Mouse (Mus musculus): ENCODE data around the gene Xndc1. TPM values are rescaled to one million over a fixed set of nuclear protein-coding genes. Genes with fewer than 3 reads are reported as not detected.
"Not testable (repeated sequence)": the region's sequence is repeated elsewhere in the genome, so short reads cannot be mapped to it uniquely, and the experiment has no call there.

Xndc1 gene
- 4.5 and 5.8 TPM in 2 replicates for polyA plus RNA-seq (2015; fragmentation: Nextera tagmentation; extraction: Ambion mirVana)

GRCm38 (mm10) chr7:102065046-102065891 is at the start of gene Xndc1, which contains the start of the genes Rnf121 and Xntrpc:
TSS of gene Xndc1 (plus strand) at chr7:102065511.
TSS of gene Rnf121 (minus strand) at chr7:102065469.
TSS of gene Xntrpc (plus strand) at chr7:102065713.
- under 1% methylated on average over 56 of the region's 56 CpGs for WGBS (ENCODE audit: insufficient replicate concordance)

GRCm38 (mm10) chr7:102016936-102017335 is 48.4 kb upstream of the Xndc1 start:
- peaks cover 63% of the 10 kb centered on the region for H3K36me3 ChIP-seq (replicated peaks; ENCODE audit: insufficient read depth, low read length)
- peaks cover 13% of the 10 kb centered on the region for H3K4me1 ChIP-seq (ENCODE audit: insufficient read depth)
- peak overlapping the region; percentile 31 for H3K4me3 ChIP-seq (ENCODE audit: low read depth, low read length)
- peak overlapping the region; percentile 28 for H3K9ac ChIP-seq (replicated peaks)
- DNase-seq (no peak), ATAC-seq (no peak)
- H3K4me2 ChIP-seq (ENCODE audit: low read depth, low read length), result peak overlapping the region; percentile 66
- TF ChIP-seq CTCF (IDR thresholded peaks at IDR 0.05; ENCODE audit: low read depth) (no peak), EP300 (IDR thresholded peaks at IDR 0.05; ENCODE audit: low read depth) (no peak)
- no peaks in the 10 kb centered on the region for H3K27me3 ChIP-seq (ENCODE audit: insufficient read depth, low read length)
- 83% methylated on average over 4 of the region's 4 CpGs for WGBS (ENCODE audit: insufficient replicate concordance)
- no peaks in the 10 kb centered on the region for H3K9me3 ChIP-seq (ENCODE audit: low read length)
- peak overlapping the region; percentile 68 for H3K27ac ChIP-seq (ENCODE audit: low read depth)

More at GRCm38 (mm10) chr7:102065046-102065891, at the start of gene Xndc1, which contains the start of the genes Rnf121 and Xntrpc:
- peak; percentile 94 for DNase-seq
- H3K27me3 ChIP-seq (ENCODE audit: insufficient read depth, low read length), result no peaks in the 10 kb centered on the region
- H3K9ac ChIP-seq (replicated peaks), result peak within 1 kb of the TSS; percentile 75
- H3K27ac ChIP-seq (ENCODE audit: low read depth), result peak within 1 kb of the TSS; percentile 53
- H3K9me3 ChIP-seq (ENCODE audit: low read length), result no peaks in the 10 kb centered on the region
- TF ChIP-seq EP300 (IDR thresholded peaks at IDR 0.05; ENCODE audit: low read depth), result peak; percentile 51; the same call in 1 of the 2 replicates
- no peak for TF ChIP-seq CTCF (IDR thresholded peaks at IDR 0.05; ENCODE audit: low read depth)
- ATAC-seq, result peak; percentile 99
- peaks cover 26% of the 10 kb centered on the region for H3K4me1 ChIP-seq (ENCODE audit: insufficient read depth)
- H3K4me3 ChIP-seq (ENCODE audit: low read depth, low read length), result peak within 1 kb of the TSS; percentile 85
- peak within 1 kb of the TSS; percentile 96 for H3K4me2 ChIP-seq (ENCODE audit: low read depth, low read length)
- H3K36me3 ChIP-seq (replicated peaks; ENCODE audit: insufficient read depth, low read length), result no peaks in the 10 kb centered on the region

GRCm38 (mm10) chr7:102017452-102017851 is 47.9 kb upstream of the Xndc1 start:
- Histone ChIP-seq H3K4me2 (ENCODE audit: low read depth, low read length) (peak overlapping the region; percentile 66), H3K27me3 (ENCODE audit: insufficient read depth, low read length) (no peaks in the 10 kb centered on the region), H3K9ac (replicated peaks) (peak overlapping the region; percentile 28), H3K36me3 (replicated peaks; ENCODE audit: insufficient read depth, low read length) (peaks cover 61% of the 10 kb centered on the region), H3K9me3 (ENCODE audit: low read length) (no peaks in the 10 kb centered on the region), H3K27ac (ENCODE audit: low read depth) (peak overlapping the region; percentile 68), H3K4me3 (ENCODE audit: low read depth, low read length) (peak overlapping the region; percentile 31), H3K4me1 (ENCODE audit: insufficient read depth) (peaks cover 13% of the 10 kb centered on the region)
- peak; percentile 45; the same call in 1 of the 2 replicates for ATAC-seq
- WGBS (ENCODE audit: insufficient replicate concordance), result 51% methylated on average over 5 of the region's 5 CpGs
- TF ChIP-seq CTCF (IDR thresholded peaks at IDR 0.05; ENCODE audit: low read depth) (no peak), EP300 (IDR thresholded peaks at IDR 0.05; ENCODE audit: low read depth) (no peak)
- no peak for DNase-seq

GRCm38 (mm10) chr7:102018034-102018433 is 47.3 kb upstream of the Xndc1 start:
- ATAC-seq, result 0 out of 2 replicates have a peak, but pooled peaks have one; percentile 14

GRCm38 (mm10) chr7:102018590-102018989 is 46.7 kb upstream of the Xndc1 start, which contains the start of gene Il18bp:
TSS of gene Il18bp (minus strand) at chr7:102018690.
- no peaks in the 10 kb centered on the region for H3K9me3 ChIP-seq (ENCODE audit: low read length)
- H3K9ac ChIP-seq (replicated peaks), result peak within 1 kb of the TSS; percentile 28
- H3K36me3 ChIP-seq (replicated peaks; ENCODE audit: insufficient read depth, low read length), result peaks cover 61% of the 10 kb centered on the region
- no peak for ATAC-seq
- WGBS (ENCODE audit: insufficient replicate concordance), result 80% methylated on average over 3 of the region's 3 CpGs
- no peaks in the 10 kb centered on the region for H3K27me3 ChIP-seq (ENCODE audit: insufficient read depth, low read length)
- H3K27ac ChIP-seq (ENCODE audit: low read depth), result peak within 1 kb of the TSS; percentile 68
- DNase-seq, result no peak
- TF ChIP-seq CTCF (IDR thresholded peaks at IDR 0.05; ENCODE audit: low read depth) (no peak), EP300 (IDR thresholded peaks at IDR 0.05; ENCODE audit: low read depth) (no peak)
- peak within 1 kb of the TSS; percentile 66 for H3K4me2 ChIP-seq (ENCODE audit: low read depth, low read length)
- peak within 1 kb of the TSS; percentile 31 for H3K4me3 ChIP-seq (ENCODE audit: low read depth, low read length)
- peaks cover 13% of the 10 kb centered on the region for H3K4me1 ChIP-seq (ENCODE audit: insufficient read depth)

More at GRCm38 (mm10) chr7:102018034-102018433, 47.3 kb upstream of the Xndc1 start:
- no peak for DNase-seq
- Histone ChIP-seq H3K27ac (ENCODE audit: low read depth) (peak overlapping the region; percentile 68), H3K4me1 (ENCODE audit: insufficient read depth) (peaks cover 13% of the 10 kb centered on the region), H3K4me2 (ENCODE audit: low read depth, low read length) (peak overlapping the region; percentile 66), H3K27me3 (ENCODE audit: insufficient read depth, low read length) (no peaks in the 10 kb centered on the region), H3K9ac (replicated peaks) (peak overlapping the region; percentile 28), H3K36me3 (replicated peaks; ENCODE audit: insufficient read depth, low read length) (peaks cover 61% of the 10 kb centered on the region), H3K9me3 (ENCODE audit: low read length) (no peaks in the 10 kb centered on the region), H3K4me3 (ENCODE audit: low read depth, low read length) (peak overlapping the region; percentile 31; the same call in 1 of the 2 replicates)
- WGBS (ENCODE audit: insufficient replicate concordance), result 59% methylated on average over 7 of the region's 7 CpGs
- TF ChIP-seq CTCF (IDR thresholded peaks at IDR 0.05; ENCODE audit: low read depth), result no peak
- TF ChIP-seq EP300 (IDR thresholded peaks at IDR 0.05; ENCODE audit: low read depth), result no peak

- 50% methylated on average over 3 of the region's 3 CpGs for WGBS (ENCODE audit: insufficient replicate concordance)
- DNase-seq, result no peak
- H3K36me3 ChIP-seq (replicated peaks; ENCODE audit: insufficient read depth, low read length), result peaks cover 57% of the 10 kb centered on the region
- no peak overlapping the region for H3K4me3 ChIP-seq (ENCODE audit: low read depth, low read length)
- H3K9ac ChIP-seq (replicated peaks), result no peak overlapping the region
- peak overlapping the region; percentile 68 for H3K27ac ChIP-seq (ENCODE audit: low read depth)
- H3K4me1 ChIP-seq (ENCODE audit: insufficient read depth), result peaks cover 13% of the 10 kb centered on the region
- H3K9me3 ChIP-seq (ENCODE audit: low read length), result no peaks in the 10 kb centered on the region
- ATAC-seq, result no peak; the same call in 1 of the 2 replicates
- H3K27me3 ChIP-seq (ENCODE audit: insufficient read depth, low read length), result no peaks in the 10 kb centered on the region
- no peak for TF ChIP-seq CTCF (IDR thresholded peaks at IDR 0.05; ENCODE audit: low read depth)
- TF ChIP-seq EP300 (IDR thresholded peaks at IDR 0.05; ENCODE audit: low read depth), result no peak
- H3K4me2 ChIP-seq (ENCODE audit: low read depth, low read length), result 0 out of 2 replicates have a peak overlapping the region, but pooled peaks have one; percentile 19
These were observed 45.9 kb upstream of the Xndc1 start for GRCm38 (mm10) chr7:102019362-102019761.

- DNase-seq, result not testable (repeated sequence)
These were observed 44.4 kb upstream of the Xndc1 start for GRCm38 (mm10) chr7:102020934-102021333.

More at GRCm38 (mm10) chr7:102020934-102021333, 44.4 kb upstream of the Xndc1 start:
- H3K9ac ChIP-seq (replicated peaks); H3K4me2 ChIP-seq (ENCODE audit: low read depth, low read length); H3K9me3 ChIP-seq (ENCODE audit: low read length); H3K27me3 ChIP-seq (ENCODE audit: insufficient read depth, low read length); ATAC-seq; H3K27ac ChIP-seq (ENCODE audit: low read depth); H3K4me3 ChIP-seq (ENCODE audit: low read depth, low read length): not testable (repeated sequence)
- 88% methylated on average over 2 of the region's 2 CpGs for WGBS (ENCODE audit: insufficient replicate concordance)
- H3K4me1 ChIP-seq (ENCODE audit: insufficient read depth), result peaks cover 13% of the 10 kb centered on the region
- H3K36me3 ChIP-seq (replicated peaks; ENCODE audit: insufficient read depth, low read length), result peaks cover 42% of the 10 kb centered on the region

Data from liver, postnatal 0 days (tissue).